Mouse (Mus musculus): ENCODE data around the gene Tor1b. TPM values are rescaled to one million over a fixed set of nuclear protein-coding genes. Genes with fewer than 3 reads are reported as not detected.

The Tor1b gene
- polyA plus RNA-seq (2015; fragmentation: Nextera tagmentation; extraction: Ambion mirVana), result 19.0 and 21.5 TPM in 2 replicates

GRCm38 (mm10) chr2:30952824-30953490, at the start of gene Tor1b:
Gene Tor1b, plus strand, starts transcription at chr2:30952959.

GRCm38 (mm10) chr2:30929483-30930045, 23.2 kb upstream of the Tor1b start, which contains the start of gene Ptges:
Gene Ptges, minus strand, starts transcription at chr2:30929863.

DNA sequence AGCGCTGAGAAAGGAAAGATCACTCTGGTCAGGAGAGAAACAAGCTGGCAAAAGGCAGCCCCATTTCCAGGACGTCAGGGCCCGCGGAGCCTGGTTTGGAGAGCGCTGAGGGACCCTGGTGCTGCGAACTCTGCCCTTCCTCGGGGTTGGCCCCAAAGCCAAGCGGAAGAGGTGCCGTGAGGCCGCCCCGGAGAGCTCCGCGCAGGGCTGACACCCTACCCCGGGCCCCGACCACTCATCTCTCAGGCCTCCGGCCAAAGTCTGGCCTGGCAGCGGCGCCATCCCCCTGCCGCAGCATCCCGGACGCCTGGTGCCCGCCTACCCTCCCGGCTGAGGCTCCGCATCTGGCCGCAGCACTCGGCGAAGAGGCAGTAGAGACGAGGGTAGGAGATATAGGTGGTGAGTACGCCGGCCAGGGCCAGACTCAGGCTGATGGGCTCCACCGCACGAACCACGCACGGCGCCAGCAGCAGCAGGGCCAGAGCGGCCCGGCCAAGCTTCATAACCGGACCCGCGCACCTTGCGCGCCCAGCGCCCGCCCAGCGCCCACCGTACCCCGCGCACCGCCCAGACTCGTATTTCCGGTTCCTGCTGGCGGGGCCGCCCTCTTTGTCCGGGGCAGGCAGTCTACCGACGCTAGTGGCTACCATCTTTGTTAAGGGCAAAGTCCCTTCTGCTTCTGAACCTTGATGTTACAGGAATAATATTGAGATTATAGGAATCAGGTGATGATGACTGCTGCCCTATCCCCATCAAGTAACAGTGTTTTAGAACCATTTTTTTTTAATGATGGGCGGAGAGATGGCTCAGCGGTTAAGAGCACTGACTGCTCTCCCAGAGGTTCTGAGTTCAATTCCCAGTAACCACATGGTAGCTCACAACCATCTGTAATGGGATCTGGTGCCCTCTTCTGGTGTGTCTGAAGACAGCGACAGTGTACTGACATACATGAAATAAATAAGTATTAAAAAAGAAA, 14.9 kb downstream of the Tor1b start, which contains the start of gene Tor1a:
TSS of gene Tor1a (minus strand) at position 582 of the 976 bp plus-strand sequence.

DNA sequence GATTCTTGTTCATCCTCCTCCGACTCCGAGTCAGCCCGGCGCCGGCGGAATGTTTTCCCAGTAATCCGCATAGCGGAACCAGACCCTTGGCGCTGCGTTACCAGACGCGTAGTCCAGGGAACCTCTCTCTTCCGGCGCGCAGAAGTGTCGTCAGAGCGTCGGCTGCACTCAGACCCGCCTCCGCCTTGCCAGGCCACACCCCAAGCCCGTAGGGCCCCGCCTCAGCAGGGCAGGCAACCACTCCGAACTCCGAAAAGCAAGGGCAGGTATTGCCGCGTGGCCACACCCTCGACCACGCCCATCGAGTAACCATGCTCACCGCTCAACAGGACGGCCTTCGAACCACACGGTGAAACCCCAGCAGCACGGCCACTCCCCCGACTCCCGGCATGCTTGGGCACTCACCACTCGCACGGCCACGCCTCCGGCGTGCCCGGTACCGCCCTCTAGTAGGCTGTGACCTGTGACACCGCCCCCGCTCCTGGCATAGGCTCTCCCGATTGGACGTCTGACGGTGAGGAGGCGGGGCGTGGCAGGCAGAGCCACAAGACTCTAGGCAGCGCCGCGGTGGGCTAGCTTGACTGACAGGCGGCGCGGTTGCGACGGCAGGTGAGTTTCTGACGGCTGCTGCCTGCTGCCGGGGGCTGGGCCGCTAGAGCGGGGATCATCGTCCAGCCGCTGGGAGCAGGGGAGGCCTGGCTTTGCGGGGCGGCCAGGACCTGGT, 29.2 kb downstream of the Tor1b start, which contains the start of the genes BC005624 and Usp20:
TSS of gene BC005624 (minus strand) at position 412 of the 724 bp plus-strand sequence.
TSS of gene Usp20 (plus strand) at position 490 of the 724 bp plus-strand sequence.

Other genes with a start within 250 kb of the Tor1b start
- 0.52 TPM in 1 of 2 replicates, not detected in the other for gene 1700001O22Rik, start 149.3 kb upstream of the Tor1b start, polyA plus RNA-seq (2015; fragmentation: Nextera tagmentation; extraction: Ambion mirVana)
- gene Ntmt1, start 145.1 kb upstream of the Tor1b start, polyA plus RNA-seq (2015; fragmentation: Nextera tagmentation; extraction: Ambion mirVana), result 39.2 and 39.4 TPM in 2 replicates
- 40.2 and 43.2 TPM in 2 replicates for gene Asb6, start 122.6 kb upstream of the Tor1b start, polyA plus RNA-seq (2015; fragmentation: Nextera tagmentation; extraction: Ambion mirVana)
- gene Prrx2, start 118.0 kb upstream of the Tor1b start, polyA plus RNA-seq (2015; fragmentation: Nextera tagmentation; extraction: Ambion mirVana), result 6.5 and 6.9 TPM in 2 replicates
- gene Ptges, start 23.1 kb upstream of the Tor1b start, polyA plus RNA-seq (2015; fragmentation: Nextera tagmentation; extraction: Ambion mirVana), result 2.4 and 4.0 TPM in 2 replicates
- 46.0 and 50.7 TPM in 2 replicates for gene Tor1a, start 15.0 kb downstream of the Tor1b start, polyA plus RNA-seq (2015; fragmentation: Nextera tagmentation; extraction: Ambion mirVana)
- 32.1 and 36.0 TPM in 2 replicates for gene BC005624, start 29.2 kb downstream of the Tor1b start, polyA plus RNA-seq (2015; fragmentation: Nextera tagmentation; extraction: Ambion mirVana)
- 5.4 and 6.4 TPM in 2 replicates for gene Usp20, start 29.3 kb downstream of the Tor1b start, polyA plus RNA-seq (2015; fragmentation: Nextera tagmentation; extraction: Ambion mirVana)
- 10.3 and 14.7 TPM in 2 replicates for gene Fnbp1, start 189.0 kb downstream of the Tor1b start, polyA plus RNA-seq (2015; fragmentation: Nextera tagmentation; extraction: Ambion mirVana)
- gene Gpr107, start 199.4 kb downstream of the Tor1b start, polyA plus RNA-seq (2015; fragmentation: Nextera tagmentation; extraction: Ambion mirVana), result 16.5 and 18.1 TPM in 2 replicates